Mouse (Mus musculus): ENCODE data around the gene Racgap1. TPM values are rescaled to one million over a fixed set of nuclear protein-coding genes. Genes with fewer than 3 reads are reported as not detected.

Racgap1 gene
- polyA plus RNA-seq, 1 experiment from 2014 or later = 131 TPM

GRCm38 (mm10) chr15:99589237-99589636 lies 62.2 kb downstream of the Racgap1 start:
- no peak overlapping the region for H3K27ac ChIP-seq (ENCODE audit: poor library complexity, severe bottlenecking)
- H3K4me1 ChIP-seq (replicated peaks) = peaks cover 31% of the 10 kb centered on the region
- H3K9me3 ChIP-seq (replicated peaks) = no peaks in the 10 kb centered on the region
- no peak overlapping the region for H3K4me2 ChIP-seq
- no peak overlapping the region for H3K4me3 ChIP-seq
- peaks cover 100% of the 10 kb centered on the region for H3K27me3 ChIP-seq (replicated peaks)
- ATAC-seq (ENCODE audit: insufficient number of reproducible peaks, low FRiP score) = no peak
- no peaks in the 10 kb centered on the region for H3K36me3 ChIP-seq
- H3K9ac ChIP-seq = no peak overlapping the region
- WGBS = 4% methylated on average over 9 of the region's 9 CpGs

- no peaks in the 10 kb centered on the region for H3K9me3 ChIP-seq (replicated peaks)
- 90% methylated on average over 3 of the region's 3 CpGs for WGBS
- no peak overlapping the region for H3K4me3 ChIP-seq
- peaks cover 97% of the 10 kb centered on the region for H3K27me3 ChIP-seq (replicated peaks)
- no peak for ATAC-seq (ENCODE audit: insufficient number of reproducible peaks, low FRiP score)
- peaks cover 40% of the 10 kb centered on the region for H3K4me1 ChIP-seq (replicated peaks)
- H3K36me3 ChIP-seq = no peaks in the 10 kb centered on the region
- H3K4me2 ChIP-seq = no peak overlapping the region
- H3K27ac ChIP-seq (ENCODE audit: poor library complexity, severe bottlenecking) = no peak overlapping the region
- no peak overlapping the region for H3K9ac ChIP-seq
These were observed 64.9 kb downstream of the Racgap1 start for GRCm38 (mm10) chr15:99586525-99586924.

DNA sequence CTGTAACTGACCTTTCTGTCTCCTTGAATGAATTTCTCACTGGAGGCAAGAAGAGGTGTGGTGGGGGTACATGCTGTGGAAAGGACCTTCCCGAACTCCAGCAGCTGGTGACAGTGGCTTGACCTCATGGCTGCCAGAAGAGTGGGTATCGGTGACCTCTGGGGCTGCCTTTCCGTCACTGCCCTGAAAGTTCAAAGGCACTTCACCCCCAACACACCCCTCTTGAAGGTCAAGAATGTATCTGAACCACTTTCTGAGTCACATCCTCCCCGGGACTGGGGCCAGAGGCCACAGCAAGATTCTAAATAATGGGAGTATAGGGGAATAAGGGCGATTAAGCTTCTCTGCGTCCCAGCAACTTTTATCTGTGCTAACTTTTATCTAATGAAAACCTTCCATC lies 65.7 kb downstream of the Racgap1 start:
- Histone ChIP-seq H3K9me3 (replicated peaks) (no peaks in the 10 kb centered on the region), H3K4me2 (no peak overlapping the region), H3K27ac (ENCODE audit: poor library complexity, severe bottlenecking) (no peak overlapping the region), H3K36me3 (no peaks in the 10 kb centered on the region), H3K9ac (no peak overlapping the region), H3K27me3 (replicated peaks) (peaks cover 97% of the 10 kb centered on the region), H3K4me3 (no peak overlapping the region), H3K4me1 (replicated peaks) (peaks cover 34% of the 10 kb centered on the region)
- no peak for ATAC-seq (ENCODE audit: insufficient number of reproducible peaks, low FRiP score)
- 46% methylated on average over 6 of the region's 6 CpGs for WGBS

GRCm38 (mm10) chr15:99584407-99585202 lies 66.9 kb downstream of the Racgap1 start:
- peaks cover 31% of the 10 kb centered on the region for H3K4me1 ChIP-seq (replicated peaks)
- no peak overlapping the region for H3K9ac ChIP-seq
- 5% methylated on average over 24 of the region's 24 CpGs for WGBS
- H3K27me3 ChIP-seq (replicated peaks) = peaks cover 97% of the 10 kb centered on the region
- no peaks in the 10 kb centered on the region for H3K36me3 ChIP-seq
- no peak overlapping the region for H3K27ac ChIP-seq (ENCODE audit: poor library complexity, severe bottlenecking)
- no peaks in the 10 kb centered on the region for H3K9me3 ChIP-seq (replicated peaks)
- peak overlapping the region; percentile 41 for H3K4me3 ChIP-seq
- ATAC-seq (ENCODE audit: insufficient number of reproducible peaks, low FRiP score) = no peak
- peak overlapping the region; percentile 66 for H3K4me2 ChIP-seq

GRCm38 (mm10) chr15:99583463-99584344 lies 67.8 kb downstream of the Racgap1 start:
- H3K4me3 ChIP-seq = peak overlapping the region; percentile 41
- H3K4me1 ChIP-seq (replicated peaks) = peaks cover 25% of the 10 kb centered on the region
- 3% methylated on average over 54 of the region's 54 CpGs for WGBS
- no peak overlapping the region for H3K27ac ChIP-seq (ENCODE audit: poor library complexity, severe bottlenecking)
- H3K27me3 ChIP-seq (replicated peaks) = peaks cover 97% of the 10 kb centered on the region
- no peaks in the 10 kb centered on the region for H3K36me3 ChIP-seq
- ATAC-seq (ENCODE audit: insufficient number of reproducible peaks, low FRiP score) = no peak
- H3K4me2 ChIP-seq = peak overlapping the region; percentile 66
- H3K9me3 ChIP-seq (replicated peaks) = no peaks in the 10 kb centered on the region
- peak overlapping the region; percentile 52 for H3K9ac ChIP-seq

- Histone ChIP-seq H3K9me3 (replicated peaks) (no peaks in the 10 kb centered on the region), H3K27me3 (replicated peaks) (peaks cover 90% of the 10 kb centered on the region), H3K4me2 (no peak within 1 kb of the TSS), H3K4me1 (replicated peaks) (peaks cover 6% of the 10 kb centered on the region), H3K36me3 (no peaks in the 10 kb centered on the region), H3K27ac (ENCODE audit: poor library complexity, severe bottlenecking) (no peak within 1 kb of the TSS), H3K4me3 (no peak within 1 kb of the TSS), H3K9ac (no peak within 1 kb of the TSS)
- no peak for ATAC-seq (ENCODE audit: insufficient number of reproducible peaks, low FRiP score)
- WGBS = 74% methylated on average over 25 of the region's 26 CpGs
These were observed 72.5 kb downstream of the Racgap1 start, which contains the start of gene Aqp2 for GRCm38 (mm10) chr15:99578802-99579485. Aqp2 (plus strand) TSS chr15:99579055.

Other genes starting within 250 kb of the Racgap1 start
- gene Nckap5l, start 193.9 kb downstream of the Racgap1 start, polyA plus RNA-seq (2016; fragmentation: Nextera tagmentation; extraction: Ambion mirVana) = 11.4 and 12.0 TPM in 2 replicates
- gene Bcdin3d, start 176.9 kb downstream of the Racgap1 start, polyA plus RNA-seq (2016; fragmentation: Nextera tagmentation; extraction: Ambion mirVana) = 11.3 and 12.2 TPM in 2 replicates
- 0.09 and 0.15 TPM in 2 replicates for gene Faim2, start 123.5 kb downstream of the Racgap1 start, polyA plus RNA-seq (2016; fragmentation: Nextera tagmentation; extraction: Ambion mirVana)
- gene Aqp2, start 72.6 kb downstream of the Racgap1 start, polyA plus RNA-seq (2016; fragmentation: Nextera tagmentation; extraction: Ambion mirVana) = not detected in 2 replicates
- 0.58 and 0.70 TPM in 2 replicates for gene Aqp5, start 60.9 kb downstream of the Racgap1 start, polyA plus RNA-seq (2016; fragmentation: Nextera tagmentation; extraction: Ambion mirVana)
- gene Aqp6, start 50.3 kb downstream of the Racgap1 start, polyA plus RNA-seq (2016; fragmentation: Nextera tagmentation; extraction: Ambion mirVana) = not detected in 2 replicates
- 2.6 and 3.2 TPM in 2 replicates for gene Asic1, start 18.7 kb upstream of the Racgap1 start, polyA plus RNA-seq (2016; fragmentation: Nextera tagmentation; extraction: Ambion mirVana)
- gene Smarcd1, start 50.5 kb upstream of the Racgap1 start, polyA plus RNA-seq (2016; fragmentation: Nextera tagmentation; extraction: Ambion mirVana) = 25.5 and 29.3 TPM in 2 replicates
- gene Gm17349, start 53.8 kb upstream of the Racgap1 start, polyA plus RNA-seq (2016; fragmentation: Nextera tagmentation; extraction: Ambion mirVana) = not detected in 2 replicates
- 0.77 and 1.1 TPM in 2 replicates for gene Gpd1, start 65.9 kb upstream of the Racgap1 start, polyA plus RNA-seq (2016; fragmentation: Nextera tagmentation; extraction: Ambion mirVana)
- gene Cox14, start 74.0 kb upstream of the Racgap1 start, polyA plus RNA-seq (2016; fragmentation: Nextera tagmentation; extraction: Ambion mirVana) = 168 and 170 TPM in 2 replicates
- gene Cers5, start 121.2 kb upstream of the Racgap1 start, polyA plus RNA-seq (2016; fragmentation: Nextera tagmentation; extraction: Ambion mirVana) = 53.9 and 55.4 TPM in 2 replicates
- gene Lima1, start 223.8 kb upstream of the Racgap1 start, polyA plus RNA-seq (2016; fragmentation: Nextera tagmentation; extraction: Ambion mirVana) = 24.6 and 25.5 TPM in 2 replicates

All from heart, embryonic 12.5 days (tissue).